Mouse (Mus musculus) right cerebral cortex, adult 18-20 months (tissue): Measurements from ENCODE around the gene Uqcc3.
"Not testable (repeated sequence)": the region's sequence is repeated elsewhere in the genome, so short reads cannot be mapped to it uniquely, and the experiment has no call there.

ENCODE experiments used
- DNase-seq: peaks from one replicate; pipeline ENCODE4 v3.0.0; 2022; ENCODE audit warnings: mixed read lengths

Uqcc3 gene

GRCm38 (mm10) chr19:8892829-8893766 lies 12.4 kb upstream of the Uqcc3 start, which contains the start of gene Ints5:
TSS of gene Ints5 (plus strand) at chr19:8893005.
- DNase-seq: peak; percentile 86

GRCm38 (mm10) chr19:8888511-8889385 lies 8.0 kb upstream of the Uqcc3 start, which contains the start of the genes 1810009A15Rik and Gm49416:
TSS of gene 1810009A15Rik (plus strand) at chr19:8888853.
TSS of gene Gm49416 (plus strand) at chr19:8888926.
- DNase-seq: peak; percentile 96

- no peak for DNase-seq
Measured at GRCm38 (mm10) chr19:8887585-8888463, 7.1 kb upstream of the Uqcc3 start.

GRCm38 (mm10) chr19:8886916-8887584 lies 6.3 kb upstream of the Uqcc3 start:
- no peak for DNase-seq

GRCm38 (mm10) chr19:8883616-8884015 lies 2.9 kb upstream of the Uqcc3 start, which contains the start of the genes Lbhd1 and Gm49403:
TSS of gene Lbhd1 (plus strand) at chr19:8883732.
TSS of gene Gm49403 (plus strand) at chr19:8883930.
- no peak for DNase-seq

GRCm38 (mm10) chr19:8881034-8881392 lies 290 bp upstream of the Uqcc3 start:
- DNase-seq: no peak

GRCm38 (mm10) chr19:8875031-8875430 lies 5.7 kb downstream of the Uqcc3 start:
- no peak for DNase-seq

- DNase-seq: no peak
Measured at GRCm38 (mm10) chr19:8872266-8872840, 8.4 kb downstream of the Uqcc3 start.

GRCm38 (mm10) chr19:8871267-8872186 lies 9.2 kb downstream of the Uqcc3 start, which contains the start of gene Ubxn1:
TSS of gene Ubxn1 (plus strand) at chr19:8871496.
- peak; percentile 98 for DNase-seq

GRCm38 (mm10) chr19:8870838-8871237 lies 9.9 kb downstream of the Uqcc3 start:
- no peak for DNase-seq

- not testable (repeated sequence) for DNase-seq
Measured at GRCm38 (mm10) chr19:8870381-8870780, 10.3 kb downstream of the Uqcc3 start.

GRCm38 (mm10) chr19:8864265-8864664 lies 16.5 kb downstream of the Uqcc3 start:
- peak; percentile 45 for DNase-seq

- DNase-seq: no peak
Measured at GRCm38 (mm10) chr19:8859018-8859417, 21.7 kb downstream of the Uqcc3 start.

GRCm38 (mm10) chr19:8857689-8858088 lies 23.0 kb downstream of the Uqcc3 start:
- DNase-seq: no peak

GRCm38 (mm10) chr19:8853117-8853516 lies 27.6 kb downstream of the Uqcc3 start:
- no peak for DNase-seq

GRCm38 (mm10) chr19:8852236-8852928 lies 28.3 kb downstream of the Uqcc3 start:
- no peak for DNase-seq

GRCm38 (mm10) chr19:8851639-8852038 lies 29.1 kb downstream of the Uqcc3 start:
- no peak for DNase-seq

GRCm38 (mm10) chr19:8850402-8850901 lies 30.3 kb downstream of the Uqcc3 start, which contains the start of gene Lrrn4cl:
TSS of gene Lrrn4cl (plus strand) at chr19:8850768.
- no peak for DNase-seq

- no peak for DNase-seq
Measured at GRCm38 (mm10) chr19:8848356-8848755, 32.4 kb downstream of the Uqcc3 start.
